Mouse (Mus musculus) testis, adult 10 weeks (tissue): ENCODE measurements around the gene Gm20852. TPM values are rescaled to one million over a fixed set of nuclear protein-coding genes. Genes with fewer than 3 reads are reported as not detected.

Source experiments
- polyA plus RNA-seq: library from polyadenylated mRNA; stranded (reverse); fragments of 350-450 nt; fragmentation: Illumina TruSeq; extraction: RNeasy Lipid Tissue Mini Kit (QIAGEN cat#74804); gene quantifications from one replicate; pipeline ENCODE4 v1.2.3, GENCODE M21; 2014; ENCODE audit warnings: low read depth, low replicate concordance

Gm20852 gene
- 13.9 TPM for polyA plus RNA-seq

GRCm38 (mm10) chrY:66742023-66742422 is at the start of gene Gm20852:
Gene Gm20852, minus strand, starts transcription at chrY:66742123.

